Mouse (Mus musculus) kidney, postnatal 0 days (tissue): ENCODE measurements around the gene Sox5. TPM values are rescaled to one million over a fixed set of nuclear protein-coding genes. Genes with fewer than 3 reads are reported as not detected.
A peak's percentile ranks its signal among the peaks of the same experiment; 100 is the strongest.

ENCODE experiments used
- ATAC-seq: fragments of 200-750 bp; cut with Nextera tagmentation; replicated peaks from 2 replicates; pipeline ENCODE4 v1.8.0; 2017; ENCODE audit warnings: low read depth, moderate number of reproducible peaks, moderate TSS enrichment, moderate library complexity; ENCODE audit not compliant: low FRiP score
- DNase-seq: peaks from one replicate; pipeline ENCODE4 v3.0.0-alpha.2; 2016; ENCODE audit warnings: low spot score
- H3K27ac ChIP-seq: fragments of 300-500 bp; sonication (generic); 2 replicates; pipeline ENCODE4 v1.5.1; 2014; ENCODE audit warnings: mild to moderate bottlenecking
- H3K27me3 ChIP-seq: fragments of 300-500 bp; sonication (generic); 2 replicates; pipeline ENCODE4 v1.6.1; 2014; ENCODE audit warnings: low read length, mixed read lengths; ENCODE audit not compliant: insufficient read depth
- H3K36me3 ChIP-seq: fragments of 300-500 bp; sonication (generic); 2 replicates; pipeline ENCODE4 v1.6.1; 2014; ENCODE audit warnings: low read length, mixed read lengths; ENCODE audit not compliant: insufficient read depth
- H3K4me1 ChIP-seq: fragments of 300-500 bp; sonication (generic); replicated peaks from 2 replicates; pipeline ENCODE4 v1.6.1; 2014; ENCODE audit warnings: antibody characterized with exemption, low read length, mixed read lengths; ENCODE audit not compliant: insufficient read depth
- H3K4me2 ChIP-seq: fragments of 300-500 bp; sonication (generic); 2 replicates; pipeline ENCODE4 v1.6.1; 2014; ENCODE audit warnings: mild to moderate bottlenecking, low read length, moderate library complexity, mixed read lengths
- H3K4me3 ChIP-seq: fragments of 300-500 bp; sonication (generic); replicated peaks from 2 replicates; pipeline ENCODE4 v1.5.1; 2014; ENCODE audit warnings: low read depth, low read length
- H3K9ac ChIP-seq: fragments of 300-500 bp; sonication (generic); 2 replicates; pipeline ENCODE4 v1.6.1; 2014; ENCODE audit warnings: low read depth, low read length
- H3K9me3 ChIP-seq: fragments of 300-500 bp; sonication (generic); replicated peaks from 2 replicates; pipeline ENCODE4 v1.6.1; 2016; ENCODE audit warnings: low read length, inconsistent platforms, mixed read lengths
- CTCF ChIP-seq: IDR thresholded peaks from 2 replicates; pipeline ENCODE4 v1.5.1; 2016; ENCODE audit warnings: antibody characterized with exemption, low read depth, mild to moderate bottlenecking, moderate library complexity
- WGBS: fragments of 180-500 bp; shearing (Covaris S2); extraction: QIAGEN DNeasy Blood & Tissue Kit; methylation state at CpG from one replicate; pipeline ENCODE4 v1.1.7; 2014; 5-methylcytosine and 5-hydroxymethylcytosine counted together
- polyA plus RNA-seq: library from polyadenylated mRNA; unstranded; fragments of >200 nt; fragmentation: Nextera tagmentation; extraction: Ambion mirVana; gene quantifications from 2 replicates; pipeline ENCODE4 v1.2.1, GENCODE M21; 2015

Gene Sox5
- polyA plus RNA-seq, 1 experiment from 2014 or later, result 6.1 TPM

DNA sequence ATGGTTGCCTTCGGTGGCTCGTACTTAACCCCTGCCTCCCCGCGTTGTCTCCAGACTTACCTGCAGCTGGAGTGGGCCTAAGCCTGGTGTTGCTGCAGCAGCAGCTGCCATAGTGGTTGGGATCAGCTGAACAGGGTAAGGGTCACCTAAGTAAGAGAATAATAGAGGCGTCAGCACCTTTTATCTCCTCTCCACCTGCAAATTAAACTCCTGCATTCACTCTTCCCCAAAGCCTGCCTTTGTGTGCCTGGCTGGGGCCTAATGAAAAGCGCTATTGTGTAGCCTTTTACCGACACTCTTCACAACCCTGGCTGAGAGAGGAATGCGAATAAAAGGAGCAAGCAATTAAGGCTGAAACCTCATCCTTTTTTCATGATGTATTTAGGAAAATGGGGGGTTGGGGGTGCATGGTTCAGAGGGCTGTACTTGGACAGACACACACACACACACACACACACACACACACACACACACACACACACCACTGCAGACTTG, 840.4 kb downstream of the Sox5 start:
- no peak overlapping the region for H3K9ac ChIP-seq
- no peak for TF ChIP-seq CTCF
- DNase-seq (no peak), ATAC-seq (no peak)
- no peak overlapping the region for H3K4me3 ChIP-seq
- no peaks in the 10 kb centered on the region for H3K4me1 ChIP-seq
- no peaks in the 10 kb centered on the region for H3K9me3 ChIP-seq
- no peaks in the 10 kb centered on the region for H3K27me3 ChIP-seq
- no peak overlapping the region for H3K4me2 ChIP-seq
- H3K36me3 ChIP-seq, result no peaks in the 10 kb centered on the region
- H3K27ac ChIP-seq, result no peak overlapping the region
- WGBS, result 63% methylated on average over 8 of the region's 8 CpGs

DNA sequence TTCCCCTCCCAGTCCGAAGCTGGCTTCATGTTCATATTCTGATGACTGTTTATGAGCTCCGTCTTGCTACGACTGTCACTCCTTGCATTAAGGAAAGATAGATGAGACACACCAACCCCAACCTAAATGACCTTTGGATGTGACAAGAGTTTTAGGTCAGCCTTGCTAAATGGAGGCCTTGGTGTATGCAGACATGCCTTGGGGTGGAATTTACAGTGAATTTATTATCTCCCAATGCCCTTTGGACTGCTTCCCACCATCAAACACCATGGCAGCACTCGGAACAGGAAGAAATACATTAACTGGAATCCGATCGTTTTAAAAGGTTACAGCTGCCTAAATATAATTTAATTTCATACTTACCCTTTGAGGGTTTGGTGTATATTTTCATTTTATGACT, 858.6 kb downstream of the Sox5 start:
- no peak for TF ChIP-seq CTCF
- H3K27ac ChIP-seq, result no peak overlapping the region
- ATAC-seq, result no peak
- H3K36me3 ChIP-seq, result no peaks in the 10 kb centered on the region
- H3K4me1 ChIP-seq, result no peaks in the 10 kb centered on the region; the same call in 1 of the 2 replicates
- no peaks in the 10 kb centered on the region for H3K27me3 ChIP-seq
- H3K4me3 ChIP-seq, result no peak overlapping the region
- H3K9me3 ChIP-seq, result no peaks in the 10 kb centered on the region
- no peak for DNase-seq
- no peak overlapping the region for H3K9ac ChIP-seq
- 22% methylated on average over 6 of the region's 6 CpGs for WGBS
- H3K4me2 ChIP-seq, result no peak overlapping the region

DNA sequence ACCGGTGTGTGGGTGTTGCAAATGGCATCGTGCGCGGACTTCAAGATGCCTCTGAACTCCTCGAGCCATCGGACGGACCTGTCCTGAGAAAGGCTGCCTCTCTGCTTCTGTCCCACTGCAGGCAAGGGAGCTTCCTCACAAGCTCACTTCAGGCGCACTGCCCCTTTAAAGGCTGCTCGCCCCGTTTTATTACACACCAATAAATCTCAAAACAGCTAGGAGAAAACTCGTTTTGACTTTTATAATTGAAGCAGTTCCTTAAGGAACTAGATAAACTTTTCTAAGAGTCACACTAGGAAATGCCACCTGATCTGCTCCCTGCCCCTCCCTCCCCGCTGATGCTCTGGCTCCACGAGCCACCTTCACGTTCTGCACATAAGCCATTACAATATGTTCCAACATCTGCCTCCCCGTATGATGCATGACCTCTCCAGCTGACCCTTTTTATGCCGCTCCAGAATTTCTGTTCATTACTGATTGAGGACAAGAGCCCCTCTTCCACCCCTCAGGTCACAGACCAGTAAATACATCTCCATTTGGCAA, 863.3 kb downstream of the Sox5 start:
- Histone ChIP-seq H3K9me3 (no peaks in the 10 kb centered on the region), H3K9ac (no peak overlapping the region), H3K4me1 (no peaks in the 10 kb centered on the region; the same call in 1 of the 2 replicates), H3K4me2 (peak overlapping the region; percentile 46), H3K4me3 (no peak overlapping the region), H3K36me3 (no peaks in the 10 kb centered on the region), H3K27me3 (no peaks in the 10 kb centered on the region), H3K27ac (no peak overlapping the region)
- no peak for TF ChIP-seq CTCF
- WGBS, result 18% methylated on average over 16 of the region's 16 CpGs
- ATAC-seq (no peak), DNase-seq (peak; percentile 73)

DNA sequence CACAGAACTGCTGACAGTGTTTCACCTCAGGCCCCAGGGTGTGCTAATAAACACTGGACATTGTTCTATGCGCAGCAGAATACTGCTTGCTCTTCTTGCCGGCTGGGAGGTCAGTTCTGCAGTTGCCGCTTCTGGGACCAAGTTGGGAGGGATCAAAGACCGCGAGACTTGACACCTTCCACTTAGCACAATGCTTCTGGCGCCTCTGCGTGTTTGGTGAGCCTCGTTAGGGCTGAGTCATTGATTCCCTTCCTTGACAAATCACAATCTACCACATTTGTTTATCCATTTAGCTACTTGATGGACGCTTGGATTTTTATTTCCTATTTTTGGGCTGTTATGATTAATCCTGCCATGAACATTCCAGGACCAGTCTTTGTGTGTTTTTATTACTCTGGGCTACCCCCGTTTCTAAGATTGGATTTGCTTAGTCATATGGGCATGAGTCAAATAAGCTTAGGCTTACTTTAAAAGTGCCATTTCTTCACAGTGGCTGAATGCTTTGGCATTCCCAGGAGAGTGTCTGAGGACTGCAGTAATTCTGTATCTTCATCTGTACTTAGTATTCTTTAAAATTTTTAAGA, 865.5 kb downstream of the Sox5 start:
- DNase-seq, result peak; percentile 5
- H3K9ac ChIP-seq, result no peak overlapping the region
- no peaks in the 10 kb centered on the region for H3K36me3 ChIP-seq
- peak; percentile 25; the same call in 1 of the 2 replicates for ATAC-seq
- 42% methylated on average over 10 of the region's 10 CpGs for WGBS
- H3K4me3 ChIP-seq, result no peak overlapping the region
- no peaks in the 10 kb centered on the region for H3K9me3 ChIP-seq
- no peak for TF ChIP-seq CTCF
- no peak overlapping the region for H3K4me2 ChIP-seq
- no peaks in the 10 kb centered on the region for H3K27me3 ChIP-seq
- H3K27ac ChIP-seq, result no peak overlapping the region
- H3K4me1 ChIP-seq, result no peaks in the 10 kb centered on the region; the same call in 1 of the 2 replicates

DNA sequence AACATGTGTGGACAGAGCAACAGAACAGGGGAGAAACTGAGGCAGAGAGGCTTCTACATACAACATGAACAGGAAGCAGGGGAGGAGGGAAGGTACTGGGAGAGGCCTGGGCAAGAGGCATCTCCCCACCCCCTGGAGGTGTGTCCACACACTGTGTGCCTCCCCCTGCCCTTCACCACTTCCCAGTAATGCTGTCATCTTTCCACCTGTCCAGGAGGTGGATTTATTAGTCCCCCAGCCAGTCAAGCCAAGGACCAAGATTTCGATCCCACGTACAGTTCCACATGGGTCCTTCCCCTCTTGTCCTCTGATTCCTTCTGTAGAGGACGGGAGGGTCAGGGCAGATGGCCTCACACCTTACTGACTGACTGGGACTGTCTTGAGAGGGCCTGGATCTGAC, 866.1 kb downstream of the Sox5 start:
- H3K4me1 ChIP-seq, result no peaks in the 10 kb centered on the region; the same call in 1 of the 2 replicates
- no peak overlapping the region for H3K4me2 ChIP-seq
- 58% methylated on average over 3 of the region's 3 CpGs for WGBS
- H3K36me3 ChIP-seq, result no peaks in the 10 kb centered on the region
- H3K4me3 ChIP-seq, result no peak overlapping the region
- no peak overlapping the region for H3K9ac ChIP-seq
- TF ChIP-seq CTCF, result no peak
- no peaks in the 10 kb centered on the region for H3K9me3 ChIP-seq
- no peak; the same call in 1 of the 2 replicates for ATAC-seq
- H3K27ac ChIP-seq, result no peak overlapping the region
- DNase-seq, result no peak
- no peaks in the 10 kb centered on the region for H3K27me3 ChIP-seq

DNA sequence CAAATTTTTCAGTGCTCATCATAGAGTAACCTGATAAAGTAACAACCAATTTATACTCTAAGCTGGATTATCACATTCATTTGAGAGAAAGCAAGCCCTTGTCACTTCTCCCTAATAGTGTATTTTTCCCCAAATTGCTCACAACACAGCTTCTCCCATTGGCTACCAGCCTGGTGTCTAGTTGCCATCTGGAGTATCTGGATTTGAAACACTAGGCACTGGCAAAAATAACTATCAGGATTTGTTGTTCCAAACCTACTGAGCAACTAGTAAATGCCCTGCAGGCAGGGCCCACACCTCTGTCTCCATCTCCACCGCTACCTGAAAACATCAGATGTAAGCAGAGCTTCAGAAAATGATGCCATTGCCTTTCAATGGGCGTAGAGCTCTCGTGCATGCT, 869.5 kb downstream of the Sox5 start:
- Histone ChIP-seq H3K27ac (no peak overlapping the region), H3K4me3 (no peak overlapping the region), H3K4me1 (no peaks in the 10 kb centered on the region), H3K4me2 (no peak overlapping the region), H3K27me3 (no peaks in the 10 kb centered on the region), H3K36me3 (no peaks in the 10 kb centered on the region), H3K9ac (no peak overlapping the region), H3K9me3 (no peaks in the 10 kb centered on the region)
- no peak for TF ChIP-seq CTCF
- no peak for ATAC-seq
- WGBS, result 94% methylated on average over 3 of the region's 3 CpGs
- DNase-seq, result no peak
